Mouse (Mus musculus): Measurements from ENCODE around the gene Ninj2. TPM values are rescaled to one million over a fixed set of nuclear protein-coding genes. Genes with fewer than 3 reads are reported as not detected.

Ninj2 gene
- 0.26 and 0.35 TPM in 2 replicates for polyA plus RNA-seq (2012; rRNA removed)

- Histone ChIP-seq H3K4me3 (replicated peaks; ENCODE audit: extremely low read depth, low read depth, low read length) (no peak within 1 kb of the TSS), H3K4me1 (ENCODE audit: control insufficient read depth, insufficient read depth, low read length) (no peaks in the 10 kb centered on the region)
- TF ChIP-seq CTCF (IDR thresholded peaks at IDR 0.05; ENCODE audit: insufficient read depth, low read length) = no peak
- no peak for TF ChIP-seq POLR2A (IDR thresholded peaks at IDR 0.05; ENCODE audit: borderline replicate concordance, extremely low read depth, low read depth, low read length)
- no peak for DNase-seq
- WGBS = 83% methylated on average over 11 of the region's 11 CpGs
These were observed at the start of gene Ninj2 for GRCm38 (mm10) chr6:120093100-120093499. Ninj2 (plus strand) TSS chr6:120093350.

GRCm38 (mm10) chr6:120045406-120045805 lies 47.7 kb upstream of the Ninj2 start:
- no peak for DNase-seq
- WGBS = 53% methylated on average over 4 of the region's 4 CpGs
- TF ChIP-seq CTCF (IDR thresholded peaks at IDR 0.05; ENCODE audit: insufficient read depth, low read length) = no peak
- no peak for TF ChIP-seq POLR2A (IDR thresholded peaks at IDR 0.05; ENCODE audit: borderline replicate concordance, extremely low read depth, low read depth, low read length)
- Histone ChIP-seq H3K4me1 (ENCODE audit: control insufficient read depth, insufficient read depth, low read length) (no peaks in the 10 kb centered on the region), H3K4me3 (replicated peaks; ENCODE audit: extremely low read depth, low read depth, low read length) (no peak overlapping the region)

- DNase-seq = no peak
- Histone ChIP-seq H3K4me1 (ENCODE audit: control insufficient read depth, insufficient read depth, low read length) (no peaks in the 10 kb centered on the region), H3K4me3 (replicated peaks; ENCODE audit: extremely low read depth, low read depth, low read length) (no peak overlapping the region)
- TF ChIP-seq CTCF (IDR thresholded peaks at IDR 0.05; ENCODE audit: insufficient read depth, low read length) (no peak), POLR2A (IDR thresholded peaks at IDR 0.05; ENCODE audit: borderline replicate concordance, extremely low read depth, low read depth, low read length) (no peak)
- 48% methylated on average over 7 of the region's 7 CpGs for WGBS
These were observed 45.4 kb upstream of the Ninj2 start for GRCm38 (mm10) chr6:120047705-120048292.

- WGBS = 82% methylated on average over 6 of the region's 6 CpGs
- DNase-seq = no peak
- TF ChIP-seq POLR2A (IDR thresholded peaks at IDR 0.05; ENCODE audit: borderline replicate concordance, extremely low read depth, low read depth, low read length) (no peak), CTCF (IDR thresholded peaks at IDR 0.05; ENCODE audit: insufficient read depth, low read length) (no peak)
These were observed 38.7 kb upstream of the Ninj2 start for GRCm38 (mm10) chr6:120054412-120054811.

DNA sequence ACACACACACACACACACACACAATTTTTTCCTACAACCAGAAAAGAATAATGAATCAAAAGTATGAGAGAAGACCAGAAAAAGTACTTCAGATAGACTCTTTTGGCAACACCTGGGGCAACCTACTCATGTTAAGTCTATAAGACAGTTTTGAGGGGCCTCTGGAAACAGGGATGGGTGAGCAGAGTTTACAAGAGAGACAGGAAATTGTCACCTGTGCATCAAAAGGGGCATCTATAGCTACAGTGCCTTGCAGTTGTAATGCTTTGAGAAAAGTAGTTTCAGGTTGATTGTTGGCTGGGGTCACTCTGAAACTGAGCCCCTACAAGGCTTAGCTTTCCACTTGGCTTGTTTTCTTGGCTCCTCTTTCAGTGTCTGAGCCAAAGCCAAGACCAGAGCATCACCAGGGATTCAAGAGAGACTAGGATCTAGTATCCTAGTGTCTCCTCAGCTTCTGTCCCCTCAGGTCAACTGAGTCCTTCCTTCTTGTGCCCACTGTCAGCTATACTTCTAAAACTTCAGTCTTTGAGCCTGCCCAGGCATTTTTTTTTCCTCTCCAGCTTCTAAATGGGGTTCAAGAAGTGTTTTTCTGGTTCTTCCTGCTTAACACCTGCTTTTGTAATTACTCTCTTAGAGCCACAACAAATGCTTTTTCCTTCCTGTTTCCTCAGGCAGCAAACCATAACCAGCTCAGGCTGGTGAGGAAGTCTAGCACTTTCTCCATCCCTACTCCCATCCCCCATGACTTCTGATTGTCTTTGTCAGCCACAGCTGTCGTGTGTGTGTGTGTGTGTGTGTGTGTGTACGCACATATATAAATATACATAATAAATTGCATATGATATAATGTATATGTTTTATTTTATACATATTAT lies 37.2 kb upstream of the Ninj2 start:
- H3K4me1 ChIP-seq (ENCODE audit: control insufficient read depth, insufficient read depth, low read length) = no peaks in the 10 kb centered on the region; the same call in 1 of the 2 replicates
- WGBS = 34% methylated on average over 2 of the region's 2 CpGs
- no peak for DNase-seq
- H3K4me3 ChIP-seq (replicated peaks; ENCODE audit: extremely low read depth, low read depth, low read length) = no peak overlapping the region
- TF ChIP-seq POLR2A (IDR thresholded peaks at IDR 0.05; ENCODE audit: borderline replicate concordance, extremely low read depth, low read depth, low read length) (no peak), CTCF (IDR thresholded peaks at IDR 0.05; ENCODE audit: insufficient read depth, low read length) (no peak)

More at GRCm38 (mm10) chr6:120054412-120054811, 38.7 kb upstream of the Ninj2 start:
- H3K4me1 ChIP-seq (ENCODE audit: control insufficient read depth, insufficient read depth, low read length) = no peaks in the 10 kb centered on the region; the same call in 1 of the 2 replicates
- H3K4me3 ChIP-seq (replicated peaks; ENCODE audit: extremely low read depth, low read depth, low read length) = no peak overlapping the region

GRCm38 (mm10) chr6:120062934-120063333 lies 30.2 kb upstream of the Ninj2 start:
- DNase-seq = no peak
- no peaks in the 10 kb centered on the region for H3K4me1 ChIP-seq (ENCODE audit: control insufficient read depth, insufficient read depth, low read length)
- no peak overlapping the region for H3K4me3 ChIP-seq (replicated peaks; ENCODE audit: extremely low read depth, low read depth, low read length)
- no peak for TF ChIP-seq POLR2A (IDR thresholded peaks at IDR 0.05; ENCODE audit: borderline replicate concordance, extremely low read depth, low read depth, low read length)
- WGBS = 88% methylated on average over 5 of the region's 5 CpGs

GRCm38 (mm10) chr6:120064627-120065026 lies 28.5 kb upstream of the Ninj2 start:
- no peak for DNase-seq
- TF ChIP-seq POLR2A (IDR thresholded peaks at IDR 0.05; ENCODE audit: borderline replicate concordance, extremely low read depth, low read depth, low read length) (no peak), CTCF (IDR thresholded peaks at IDR 0.05; ENCODE audit: insufficient read depth, low read length) (no peak)
- WGBS = 27% methylated on average over 2 of the region's 2 CpGs
- Histone ChIP-seq H3K4me3 (replicated peaks; ENCODE audit: extremely low read depth, low read depth, low read length) (no peak overlapping the region), H3K4me1 (ENCODE audit: control insufficient read depth, insufficient read depth, low read length) (no peaks in the 10 kb centered on the region)

- TF ChIP-seq POLR2A (IDR thresholded peaks at IDR 0.05; ENCODE audit: borderline replicate concordance, extremely low read depth, low read depth, low read length) = no peak
- TF ChIP-seq CTCF (IDR thresholded peaks at IDR 0.05; ENCODE audit: insufficient read depth, low read length) = no peak
- 61% methylated on average over 6 of the region's 6 CpGs for WGBS
- Histone ChIP-seq H3K4me3 (replicated peaks; ENCODE audit: extremely low read depth, low read depth, low read length) (no peak overlapping the region), H3K4me1 (ENCODE audit: control insufficient read depth, insufficient read depth, low read length) (no peaks in the 10 kb centered on the region)
- no peak for DNase-seq
These were observed 27.5 kb upstream of the Ninj2 start for GRCm38 (mm10) chr6:120065552-120066177.

- no peak for TF ChIP-seq CTCF (IDR thresholded peaks at IDR 0.05; ENCODE audit: insufficient read depth, low read length)
- TF ChIP-seq POLR2A (IDR thresholded peaks at IDR 0.05; ENCODE audit: borderline replicate concordance, extremely low read depth, low read depth, low read length) = no peak
- 87% methylated on average over 3 of the region's 3 CpGs for WGBS
- H3K4me3 ChIP-seq (replicated peaks; ENCODE audit: extremely low read depth, low read depth, low read length) = no peak overlapping the region
- no peak for DNase-seq
- H3K4me1 ChIP-seq (ENCODE audit: control insufficient read depth, insufficient read depth, low read length) = no peaks in the 10 kb centered on the region
These were observed 23.6 kb upstream of the Ninj2 start for GRCm38 (mm10) chr6:120069546-120069945.

Measured in lung, adult 2 months (tissue).